ENCODE assay signal across 8 mouse cellular contexts in genomic region chr7:36679866-36680458, GRCm38 (mm10). TPM values are rescaled to one million over a fixed set of nuclear protein-coding genes. Genes with fewer than 3 reads are reported as not detected.
DNase-seq lines count a peak whose midpoint lies in the region; ATAC-seq and TF ChIP-seq lines count a peak whose summit lies in the region.

No protein-coding gene starts in this region.

- DNase-seq in gastrocnemius, postnatal 14 days, result peak; percentile 29
- no peak for DNase-seq in gastrocnemius, adult 8-10 months (ENCODE audit: low spot score in 2 of 2)
- DNase-seq in forebrain, embryonic 11.5 days (ENCODE audit: low spot score), result peak; percentile 69
- no peak for DNase-seq in hindbrain, postnatal 0 days (ENCODE audit: low spot score)
- DNase-seq in testis, postnatal 10 days (ENCODE audit: low spot score), result no peak
- DNase-seq in kidney, postnatal 4 days, result no peak
- DNase-seq in kidney, adult 18-20 months, result no peak

- peak; percentile 71; the same call in 1 of the 2 replicates for ATAC-seq in forebrain, embryonic 11.5 days (replicated peaks; ENCODE audit: low FRiP score)
- ATAC-seq in hindbrain, postnatal 0 days, result 0 out of 2 replicates have a peak, but pooled peaks have one; percentile 47
- ATAC-seq in midbrain, embryonic 16.5 days, result peak; percentile 64; the same call in 1 of the 2 replicates

- no peak for TF ChIP-seq CTCF in hindbrain, postnatal 0 days (IDR thresholded peaks at IDR 0.05; ENCODE audit: low read depth)

- H3K9ac ChIP-seq in forebrain, embryonic 11.5 days (ENCODE audit: low read length), result peak overlapping the region; percentile 27
- 0 out of 2 replicates have a peak overlapping the region, but pooled peaks have one; percentile 21 for H3K9ac ChIP-seq in hindbrain, postnatal 0 days (replicated peaks; ENCODE audit: low read length)
- peak overlapping the region; percentile 59 for H3K9ac ChIP-seq in midbrain, embryonic 16.5 days (ENCODE audit: low read depth, low read length)

- intact Hi-C loops in gastrocnemius, postnatal 14 days (cut with DNase I; ENCODE audit: low total_unique reads), result no loop called here

- H3K4me1 ChIP-seq in forebrain, embryonic 11.5 days (replicated peaks; ENCODE audit: control insufficient read depth, insufficient read depth, low read length), result peaks cover 11% of the 10 kb centered on the region
- peaks cover 11% of the 10 kb centered on the region; the same call in 1 of the 2 replicates for H3K4me1 ChIP-seq in hindbrain, postnatal 0 days (ENCODE audit: insufficient read depth, low read length)
- H3K4me1 ChIP-seq in midbrain, embryonic 16.5 days (ENCODE audit: control insufficient read depth, insufficient read depth, low read length), result peaks cover 16% of the 10 kb centered on the region

- H3K36me3 ChIP-seq in forebrain, embryonic 11.5 days (ENCODE audit: control insufficient read depth, insufficient read depth, low read length), result no peaks in the 10 kb centered on the region
- no peaks in the 10 kb centered on the region for H3K36me3 ChIP-seq in hindbrain, postnatal 0 days (ENCODE audit: insufficient read depth, low read length)
- H3K36me3 ChIP-seq in midbrain, embryonic 16.5 days (ENCODE audit: control insufficient read depth, insufficient read depth, low read length), result no peaks in the 10 kb centered on the region

- H3K4me3 ChIP-seq in forebrain, embryonic 11.5 days (ENCODE audit: low read depth, low read length), result peak overlapping the region; percentile 22
- peak overlapping the region; percentile 34 for H3K4me3 ChIP-seq in hindbrain, postnatal 0 days (ENCODE audit: low read length)
- peak overlapping the region; percentile 37 for H3K4me3 ChIP-seq in midbrain, embryonic 16.5 days (ENCODE audit: low read depth, low read length)

- H3K4me2 ChIP-seq in forebrain, embryonic 11.5 days (ENCODE audit: low read depth, low read length, severe bottlenecking), result peak overlapping the region; percentile 42
- H3K4me2 ChIP-seq in hindbrain, postnatal 0 days (ENCODE audit: low read depth, low read length), result peak overlapping the region; percentile 65
- peak overlapping the region; percentile 69 for H3K4me2 ChIP-seq in midbrain, embryonic 16.5 days (ENCODE audit: low read length)

- no peaks in the 10 kb centered on the region for H3K9me3 ChIP-seq in forebrain, embryonic 11.5 days (ENCODE audit: control insufficient read depth, low read length)
- H3K9me3 ChIP-seq in hindbrain, postnatal 0 days (ENCODE audit: low read length), result no peaks in the 10 kb centered on the region
- no peaks in the 10 kb centered on the region for H3K9me3 ChIP-seq in midbrain, embryonic 16.5 days (replicated peaks; ENCODE audit: control insufficient read depth, low read length, poor library complexity, severe bottlenecking)

- H3K27ac ChIP-seq in forebrain, embryonic 11.5 days (ENCODE audit: low read depth, low read length), result no peak overlapping the region
- no peak overlapping the region for H3K27ac ChIP-seq in hindbrain, postnatal 0 days
- H3K27ac ChIP-seq in midbrain, embryonic 16.5 days (ENCODE audit: low read length), result no peak overlapping the region

- 3% methylated on average over 18 of the region's 18 CpGs for WGBS in forebrain, embryonic 11.5 days
- under 1% methylated on average over 18 of the region's 18 CpGs for WGBS in hindbrain, postnatal 0 days
- 1% methylated on average over 18 of the region's 18 CpGs for WGBS in midbrain, embryonic 16.5 days

- H3K27me3 ChIP-seq in forebrain, embryonic 11.5 days (ENCODE audit: control insufficient read depth, insufficient read depth, low read length), result peaks cover 8% of the 10 kb centered on the region; the same call in 1 of the 2 replicates
- 0 out of 2 replicates have a peak, but pooled peaks cover 10% of the 10 kb centered on the region for H3K27me3 ChIP-seq in hindbrain, postnatal 0 days (ENCODE audit: insufficient read depth, low read length)
- H3K27me3 ChIP-seq in midbrain, embryonic 16.5 days (ENCODE audit: control insufficient read depth, insufficient read depth, low read depth, low read length), result peaks cover 12% of the 10 kb centered on the region

RNA-seq across cellular contexts. Expression of gene Tshz3, which starts 18.0 kb away (rescaled TPM):
- total RNA-seq in gastrocnemius, postnatal 14 days (2021), result 1 to 10 TPM; 5.0 to 5.3 TPM
- total RNA-seq in gastrocnemius, adult 8-10 months (2022), result 1 to 10 TPM; 1.1 to 2.2 (median 1.7) TPM
- polyA plus RNA-seq in forebrain, embryonic 11.5 days (2014; fragmentation: Nextera tagmentation; extraction: Ambion mirVana), result 9.3 and 10.0 TPM in 2 replicates
- total RNA-seq in hindbrain, postnatal 0 days (2014; rRNA removed), result 25.3 and 28.4 TPM in 2 replicates
- polyA plus RNA-seq in hindbrain, postnatal 0 days (2015; fragmentation: Nextera tagmentation; extraction: Ambion mirVana), result 14.6 and 18.1 TPM in 2 replicates
- polyA plus RNA-seq in midbrain, embryonic 16.5 days (2015; fragmentation: Nextera tagmentation; extraction: Ambion mirVana), result 8.9 and 9.9 TPM in 2 replicates

Comparison
In these comparisons a context has a peak if more than half of its experiments do, and no peak if none do; other contexts are left out.
1. DNase-seq: peak in gastrocnemius, postnatal 14 days (single experiment) and forebrain, embryonic 11.5 days (single experiment); none in gastrocnemius, adult 8-10 months (0 of 2), hindbrain, postnatal 0 days (single experiment), testis, postnatal 10 days (single experiment), kidney, postnatal 4 days (0 of 2) and kidney, adult 18-20 months (single experiment).
2. Peak in every context shown above with its lines, with median percentiles within 50 percentile points of each other: ATAC-seq, H3K4me2 ChIP-seq, H3K4me3 ChIP-seq and H3K9ac ChIP-seq.